Mouse (Mus musculus) forebrain, postnatal 0 days (tissue): ENCODE measurements around the gene Crhr2. TPM values are rescaled to one million over a fixed set of nuclear protein-coding genes. Genes with fewer than 3 reads are reported as not detected.

ENCODE experiments used
- ATAC-seq: fragments of 200-750 bp; cut with Nextera tagmentation; 2 replicates; pipeline ENCODE4 v1.8.0; 2017; ENCODE audit warnings: mild to moderate bottlenecking, moderate library complexity
- DNase-seq: peaks from one replicate; pipeline ENCODE4 v3.0.0-alpha.2; 2015
- H3K27ac ChIP-seq: fragments of 300-500 bp; sonication (generic); 2 replicates; pipeline ENCODE4 v1.5.1; 2014; ENCODE audit warnings: low read depth, mild to moderate bottlenecking, antibody characterized with exemption, low read length, moderate library complexity, mixed read lengths
- H3K27me3 ChIP-seq: fragments of 300-500 bp; sonication (generic); 2 replicates; pipeline ENCODE4 v1.6.1; 2014; ENCODE audit warnings: mild to moderate bottlenecking, low read length, mixed read lengths; ENCODE audit not compliant: insufficient read depth
- H3K36me3 ChIP-seq: fragments of 300-500 bp; sonication (generic); 2 replicates; pipeline ENCODE4 v1.6.1; 2014; ENCODE audit warnings: mild to moderate bottlenecking, moderate library complexity; ENCODE audit not compliant: insufficient read depth
- H3K4me1 ChIP-seq: fragments of 300-500 bp; sonication (generic); 2 replicates; pipeline ENCODE4 v1.6.1; 2014; ENCODE audit warnings: antibody characterized with exemption; ENCODE audit not compliant: insufficient read depth
- H3K4me2 ChIP-seq: fragments of 300-500 bp; sonication (generic); 2 replicates; pipeline ENCODE4 v1.6.1; 2014; ENCODE audit warnings: low read depth, mild to moderate bottlenecking, moderate library complexity
- H3K4me3 ChIP-seq: fragments of 300-500 bp; sonication (generic); 2 replicates; pipeline ENCODE4 v1.5.1; 2014; ENCODE audit warnings: low read depth, low read length, mixed read lengths
- H3K9ac ChIP-seq: fragments of 300-500 bp; sonication (generic); 2 replicates; pipeline ENCODE4 v1.6.1; 2014; ENCODE audit warnings: mild to moderate bottlenecking
- H3K9me3 ChIP-seq: fragments of 300-500 bp; sonication (generic); 2 replicates; pipeline ENCODE4 v1.6.1; 2016; ENCODE audit warnings: low read length
- CTCF ChIP-seq: sonication (generic); IDR thresholded peaks from 2 replicates; pipeline ENCODE4 v1.5.1; 2016; ENCODE audit warnings: antibody characterized with exemption, control low read depth, low read depth
- WGBS: fragments of 180-500 bp; shearing (Covaris S2); extraction: QIAGEN DNeasy Blood & Tissue Kit; methylation state at CpG from one replicate; pipeline ENCODE4 v1.1.7; 2014; 5-methylcytosine and 5-hydroxymethylcytosine counted together
- polyA plus RNA-seq: library from polyadenylated mRNA; unstranded; fragments of >200 nt; fragmentation: Nextera tagmentation; extraction: Ambion mirVana; gene quantifications from 2 replicates; pipeline ENCODE4 v1.2.1, GENCODE M21; 2015
- total RNA-seq: library from RNA; depleted of rRNA; stranded (reverse); fragments of >200 nt; gene quantifications from 2 replicates; pipeline ENCODE4 v1.2.3, GENCODE M21; 2014

The Crhr2 gene
- total and polyA plus RNA-seq, 2 experiments from 2014 or later, result 1.3 to 1.6 TPM

DNA sequence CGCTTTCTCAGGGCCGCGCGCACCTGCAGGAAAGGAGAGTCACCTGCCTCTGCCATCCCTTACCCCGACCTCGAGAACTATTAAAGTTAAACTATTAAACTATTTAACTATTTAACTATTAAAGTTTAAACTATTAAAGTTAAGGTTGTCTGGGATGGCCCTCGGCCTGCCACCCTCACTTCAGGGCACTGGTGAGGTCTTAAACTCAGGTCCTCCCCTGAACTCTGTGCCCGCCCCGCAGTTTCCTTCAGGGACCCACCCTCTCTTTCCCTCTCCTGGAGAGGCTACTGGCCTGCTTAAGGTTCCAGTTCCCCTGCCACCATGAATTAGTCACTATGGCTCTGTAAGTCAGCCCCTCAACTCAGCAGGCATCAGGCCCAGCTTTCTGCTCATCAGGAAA, 41.4 kb downstream of the Crhr2 start:
- DNase-seq (no peak), ATAC-seq (no peak)
- H3K27me3 ChIP-seq, result no peaks in the 10 kb centered on the region
- H3K4me1 ChIP-seq, result no peaks in the 10 kb centered on the region
- no peaks in the 10 kb centered on the region for H3K9me3 ChIP-seq
- H3K9ac ChIP-seq, result no peak overlapping the region
- H3K4me2 ChIP-seq, result no peak overlapping the region
- WGBS, result 94% methylated on average over 9 of the region's 9 CpGs
- no peak overlapping the region for H3K27ac ChIP-seq
- TF ChIP-seq CTCF, result no peak
- H3K36me3 ChIP-seq, result no peaks in the 10 kb centered on the region
- no peak overlapping the region for H3K4me3 ChIP-seq

GRCm38 (mm10) chr6:55090639-55091038, 42.2 kb downstream of the Crhr2 start:
- no peak for DNase-seq
- Histone ChIP-seq H3K9ac (no peak overlapping the region), H3K9me3 (no peaks in the 10 kb centered on the region), H3K4me2 (no peak overlapping the region), H3K27ac (no peak overlapping the region), H3K4me1 (no peaks in the 10 kb centered on the region), H3K4me3 (no peak overlapping the region), H3K27me3 (no peaks in the 10 kb centered on the region), H3K36me3 (no peaks in the 10 kb centered on the region)
- 46% methylated on average over 4 of the region's 4 CpGs for WGBS
- no peak for TF ChIP-seq CTCF
- ATAC-seq, result no peak

DNA sequence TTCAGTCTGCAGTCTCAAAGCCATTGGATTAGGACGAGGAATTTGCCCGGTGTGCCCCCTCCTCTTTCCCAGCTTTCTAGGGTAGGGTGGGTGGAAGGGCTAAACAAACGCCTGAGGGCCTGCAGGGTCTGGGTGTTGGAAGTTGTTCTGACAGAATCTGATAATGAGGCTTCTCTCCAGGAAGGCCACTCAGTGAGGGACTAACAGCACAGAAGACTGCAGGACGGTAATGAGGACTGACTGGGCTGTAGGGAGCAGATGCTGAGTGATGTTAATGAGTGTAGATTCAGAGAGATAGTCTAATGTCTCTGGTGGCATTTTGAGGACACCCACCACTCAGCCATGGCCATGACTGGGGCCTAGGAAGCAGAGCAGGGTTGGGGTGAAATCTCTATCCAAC, 45.5 kb downstream of the Crhr2 start:
- 51% methylated on average over 4 of the region's 4 CpGs for WGBS
- Histone ChIP-seq H3K9ac (no peak overlapping the region), H3K27ac (no peak overlapping the region), H3K4me2 (no peak overlapping the region), H3K9me3 (no peaks in the 10 kb centered on the region), H3K27me3 (no peaks in the 10 kb centered on the region), H3K4me3 (no peak overlapping the region), H3K4me1 (no peaks in the 10 kb centered on the region), H3K36me3 (no peaks in the 10 kb centered on the region)
- no peak for ATAC-seq
- TF ChIP-seq CTCF, result no peak
- DNase-seq, result no peak

DNA sequence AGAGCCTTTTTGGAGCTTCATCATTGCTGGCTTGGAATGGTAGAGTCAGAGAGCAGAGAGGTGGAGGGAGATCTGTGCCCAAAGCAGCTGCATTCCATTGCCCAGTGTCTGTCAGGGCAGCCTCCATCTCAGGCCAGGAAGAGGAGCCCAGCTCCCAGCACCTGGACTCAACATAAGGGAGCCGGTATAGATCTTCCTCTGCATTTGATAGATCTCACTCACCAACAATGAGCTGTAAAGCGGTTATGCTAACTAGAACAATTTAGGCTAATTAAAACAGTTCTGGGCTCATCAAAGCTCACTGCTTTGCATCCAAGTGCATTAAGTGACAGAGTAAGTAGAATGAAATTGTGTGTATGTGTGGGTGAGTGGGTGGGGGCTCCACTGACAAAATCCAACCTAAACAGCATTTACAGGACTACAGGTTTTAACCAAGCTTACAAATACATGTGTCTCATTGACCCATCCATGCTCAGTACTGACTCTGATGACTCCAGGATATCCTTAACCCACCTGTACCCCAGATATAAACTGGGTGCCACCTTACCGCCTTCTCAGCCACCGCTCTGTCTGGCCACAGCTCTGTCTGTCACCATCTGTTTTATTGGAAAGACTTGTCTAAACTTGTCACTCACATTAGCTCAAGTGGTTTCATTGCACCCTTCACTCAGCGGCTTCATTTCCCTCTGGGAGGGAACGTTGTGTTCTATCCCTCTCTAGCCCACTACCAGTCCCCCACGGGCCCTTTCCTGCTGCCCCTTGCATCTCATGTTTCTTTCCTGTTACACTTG, 50.4 kb downstream of the Crhr2 start:
- Histone ChIP-seq H3K36me3 (peaks cover 31% of the 10 kb centered on the region), H3K4me2 (no peak overlapping the region), H3K4me1 (no peaks in the 10 kb centered on the region), H3K27me3 (no peaks in the 10 kb centered on the region), H3K4me3 (no peak overlapping the region), H3K27ac (peak overlapping the region; percentile 57; the same call in 1 of the 2 replicates), H3K9ac (no peak overlapping the region), H3K9me3 (no peaks in the 10 kb centered on the region)
- no peak for TF ChIP-seq CTCF
- peak; percentile 46 for DNase-seq
- WGBS, result 41% methylated on average over 7 of the region's 7 CpGs
- ATAC-seq, result peak; percentile 80

GRCm38 (mm10) chr6:55081379-55081778, 51.4 kb downstream of the Crhr2 start:
- no peak for DNase-seq
- no peak overlapping the region for H3K4me3 ChIP-seq
- no peaks in the 10 kb centered on the region for H3K9me3 ChIP-seq
- no peak for TF ChIP-seq CTCF
- peaks cover 38% of the 10 kb centered on the region for H3K36me3 ChIP-seq
- H3K27me3 ChIP-seq, result no peaks in the 10 kb centered on the region
- WGBS, result 93% methylated on average over 3 of the region's 3 CpGs
- no peak for ATAC-seq
- H3K4me2 ChIP-seq, result no peak overlapping the region
- H3K4me1 ChIP-seq, result no peaks in the 10 kb centered on the region
- H3K9ac ChIP-seq, result no peak overlapping the region
- no peak overlapping the region for H3K27ac ChIP-seq

- H3K9me3 ChIP-seq, result no peaks in the 10 kb centered on the region
- no peak overlapping the region for H3K4me3 ChIP-seq
- H3K9ac ChIP-seq, result no peak overlapping the region
- no peak for DNase-seq
- peaks cover 73% of the 10 kb centered on the region for H3K36me3 ChIP-seq
- H3K27me3 ChIP-seq, result no peaks in the 10 kb centered on the region
- peak; percentile 28; the same call in 1 of the 2 replicates for ATAC-seq
- H3K4me2 ChIP-seq, result no peak overlapping the region
- H3K27ac ChIP-seq, result no peak overlapping the region
- 53% methylated on average over 4 of the region's 4 CpGs for WGBS
- H3K4me1 ChIP-seq, result no peaks in the 10 kb centered on the region
- no peak for TF ChIP-seq CTCF
Measured at GRCm38 (mm10) chr6:55076561-55077255, 56.1 kb downstream of the Crhr2 start.

DNA sequence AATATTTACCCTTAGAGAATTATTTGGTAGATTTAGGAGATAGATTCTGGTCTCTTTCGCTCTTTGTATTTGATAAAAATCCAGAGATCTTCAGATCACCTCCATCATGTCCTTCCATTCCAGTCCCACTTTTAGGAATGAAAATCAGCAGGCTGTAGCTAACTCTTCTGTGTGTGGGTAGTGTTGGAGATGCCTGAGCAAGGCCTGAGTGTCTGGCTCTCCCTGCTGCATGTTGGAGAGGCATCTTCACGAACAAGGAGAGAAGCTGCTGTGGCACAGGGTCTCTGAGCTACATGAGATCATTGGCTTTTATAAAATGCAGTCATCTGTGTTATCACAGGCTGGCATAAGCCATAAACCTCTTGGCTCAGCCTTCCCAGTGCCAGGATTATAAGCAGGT, 66.9 kb downstream of the Crhr2 start:
- ATAC-seq (no peak), DNase-seq (no peak)
- Histone ChIP-seq H3K4me1 (no peaks in the 10 kb centered on the region), H3K9me3 (no peaks in the 10 kb centered on the region), H3K4me3 (no peak overlapping the region), H3K36me3 (peaks cover 73% of the 10 kb centered on the region), H3K27ac (no peak overlapping the region), H3K27me3 (no peaks in the 10 kb centered on the region), H3K9ac (no peak overlapping the region), H3K4me2 (no peak overlapping the region)
- TF ChIP-seq CTCF, result no peak
- WGBS, result 81% methylated on average over 2 of the region's 2 CpGs
